Mouse (Mus musculus) embryonic facial prominence, embryonic 13.5 days (tissue): ENCODE results near the gene Tm9sf2. TPM values are rescaled to one million over a fixed set of nuclear protein-coding genes. Genes with fewer than 3 reads are reported as not detected.

Experiments
- ATAC-seq: fragments of 200-750 bp; cut with Nextera tagmentation; 2 replicates; pipeline ENCODE4 v1.8.0; 2017; ENCODE audit warnings: low read depth; ENCODE audit not compliant: insufficient number of reproducible peaks, insufficient read depth, low FRiP score, low TSS enrichment
- H3K27ac ChIP-seq: fragments of 300-500 bp; sonication (generic); 2 replicates; pipeline ENCODE4 v1.5.1; 2015; ENCODE audit warnings: moderate library complexity, mild to moderate bottlenecking, inconsistent platforms
- H3K27me3 ChIP-seq: fragments of 300-500 bp; sonication (generic); 2 replicates; pipeline ENCODE4 v1.6.1; 2015; ENCODE audit warnings: mild to moderate bottlenecking, inconsistent platforms
- H3K36me3 ChIP-seq: fragments of 300-500 bp; sonication (generic); 2 replicates; pipeline ENCODE4 v1.6.1; 2015; ENCODE audit warnings: mild to moderate bottlenecking, inconsistent platforms
- H3K4me1 ChIP-seq: fragments of 300-500 bp; sonication (generic); 2 replicates; pipeline ENCODE4 v1.6.1; 2015; ENCODE audit warnings: inconsistent platforms
- H3K4me2 ChIP-seq: fragments of 300-500 bp; sonication (generic); 2 replicates; pipeline ENCODE4 v1.6.1; 2015; ENCODE audit warnings: moderate library complexity, mild to moderate bottlenecking, inconsistent platforms
- H3K4me3 ChIP-seq: fragments of 300-500 bp; sonication (generic); 2 replicates; pipeline ENCODE4 v1.5.1; 2015; ENCODE audit warnings: mild to moderate bottlenecking, inconsistent platforms
- H3K9ac ChIP-seq: fragments of 300-500 bp; sonication (generic); 2 replicates; pipeline ENCODE4 v1.6.1; 2015; ENCODE audit warnings: mild to moderate bottlenecking, inconsistent platforms
- H3K9me3 ChIP-seq: fragments of 300-500 bp; sonication (generic); 2 replicates; pipeline ENCODE4 v1.6.1; 2016; ENCODE audit warnings: inconsistent platforms
- WGBS: fragments of 180-500 bp; shearing (Covaris S2); methylation state at CpG from one replicate; pipeline ENCODE4 v1.1.7; 2015; ENCODE audit warnings: mixed read lengths; 5-methylcytosine and 5-hydroxymethylcytosine counted together
- polyA plus RNA-seq: library from polyadenylated mRNA; unstranded; fragments of >200 nt; fragmentation: Nextera tagmentation; extraction: Ambion mirVana; gene quantifications from 2 replicates; pipeline ENCODE4 v1.2.1, GENCODE M21; 2015

The Tm9sf2 gene
- polyA plus RNA-seq, 1 experiment from 2014 or later, result 148 TPM

DNA sequence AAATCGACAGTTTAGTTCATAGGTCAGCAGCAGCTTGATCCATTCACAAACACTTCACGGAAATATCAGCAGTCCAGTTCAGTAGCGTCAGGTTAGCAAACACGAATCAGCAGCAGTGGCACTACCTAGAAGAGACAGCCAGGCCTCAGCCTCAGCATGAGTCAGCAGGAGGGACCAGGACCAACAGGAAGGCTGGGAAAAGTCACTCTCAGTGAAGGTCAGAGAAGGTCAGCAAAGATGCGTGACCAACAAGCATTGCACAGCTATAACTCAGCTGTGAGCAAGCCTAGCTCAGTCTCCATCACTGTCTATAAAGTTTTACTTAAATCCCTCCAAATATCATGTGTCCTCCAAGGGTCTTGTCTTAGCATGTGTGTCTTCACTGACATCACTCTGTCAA, 102.3 kb downstream of the Tm9sf2 start:
- no peak overlapping the region for H3K4me3 ChIP-seq
- no peak overlapping the region for H3K9ac ChIP-seq
- H3K4me2 ChIP-seq, result no peak overlapping the region
- no peaks in the 10 kb centered on the region; the same call in 1 of the 2 replicates for H3K9me3 ChIP-seq
- H3K27ac ChIP-seq, result no peak overlapping the region
- ATAC-seq, result no peak
- no peaks in the 10 kb centered on the region for H3K4me1 ChIP-seq
- 75% methylated on average over 5 of the region's 5 CpGs for WGBS
- H3K36me3 ChIP-seq, result no peaks in the 10 kb centered on the region
- H3K27me3 ChIP-seq, result no peaks in the 10 kb centered on the region

Other genes starting within 250 kb of the Tm9sf2 start
- gene Ubac2, start 228.4 kb upstream of the Tm9sf2 start, polyA plus RNA-seq, result 72.9 and 74.9 TPM in 2 replicates
- 0.45 and 0.69 TPM in 2 replicates for gene Gpr18, start 191.3 kb upstream of the Tm9sf2 start, polyA plus RNA-seq
- gene Gpr183, start 141.8 kb upstream of the Tm9sf2 start, polyA plus RNA-seq, result 3.2 and 3.8 TPM in 2 replicates
- gene Timm8a2, start 72.4 kb upstream of the Tm9sf2 start, polyA plus RNA-seq, result not detected in 2 replicates
- 19.9 and 20.7 TPM in 2 replicates for gene Clybl, start 74.7 kb downstream of the Tm9sf2 start, polyA plus RNA-seq